Mouse (Mus musculus) kidney, embryonic 16.5 days (tissue): ENCODE measurements at regions not wholly inside any gene's neighbourhood (a gene's known extent, or its start where the extent isn't known, plus 50 kb on each side); places are given as distances from the start of the nearest gene placed in this dataset.
"Not testable (repeated sequence)": the region's sequence is repeated elsewhere in the genome, so short reads cannot be mapped to it uniquely, and the experiment has no call there.

Experiments used
- ATAC-seq: fragments of 200-750 bp; cut with Nextera tagmentation; 2 replicates; pipeline ENCODE4 v1.8.0; 2017; ENCODE audit warnings: moderate TSS enrichment; ENCODE audit not compliant: low FRiP score, low TSS enrichment
- H3K27ac ChIP-seq: fragments of 300-500 bp; sonication (generic); 2 replicates; pipeline ENCODE4 v1.5.1; 2014; ENCODE audit warnings: low read length
- H3K27me3 ChIP-seq: fragments of 300-500 bp; sonication (generic); 2 replicates; pipeline ENCODE4 v1.6.1; 2014; ENCODE audit warnings: low read length, control low read depth, mixed read lengths; ENCODE audit not compliant: insufficient read depth
- H3K36me3 ChIP-seq: fragments of 300-500 bp; sonication (generic); 2 replicates; pipeline ENCODE4 v1.6.1; 2014; ENCODE audit warnings: low read length, control low read depth, mixed read lengths; ENCODE audit not compliant: insufficient read depth
- H3K4me1 ChIP-seq: fragments of 300-500 bp; sonication (generic); 2 replicates; pipeline ENCODE4 v1.6.1; 2014; ENCODE audit warnings: low read length, control low read depth, mixed read lengths; ENCODE audit not compliant: insufficient read depth
- H3K4me2 ChIP-seq: fragments of 300-500 bp; sonication (generic); replicated peaks from 2 replicates; pipeline ENCODE4 v1.6.1; 2014; ENCODE audit warnings: low read depth, low read length
- H3K4me3 ChIP-seq: fragments of 300-500 bp; sonication (generic); 2 replicates; pipeline ENCODE4 v1.5.1; 2014; ENCODE audit warnings: mild to moderate bottlenecking, low read length
- H3K9ac ChIP-seq: fragments of 300-500 bp; sonication (generic); replicated peaks from 2 replicates; pipeline ENCODE4 v1.6.1; 2014; ENCODE audit warnings: low read length
- H3K9me3 ChIP-seq: fragments of 300-500 bp; sonication (generic); 2 replicates; pipeline ENCODE4 v1.6.1; 2016; ENCODE audit warnings: low read length, control low read depth
- WGBS: fragments of 180-500 bp; shearing (Covaris S2); extraction: QIAGEN DNeasy Blood & Tissue Kit; methylation state at CpG from one replicate; pipeline ENCODE4 v1.1.7; 2014; 5-methylcytosine and 5-hydroxymethylcytosine counted together

DNA sequence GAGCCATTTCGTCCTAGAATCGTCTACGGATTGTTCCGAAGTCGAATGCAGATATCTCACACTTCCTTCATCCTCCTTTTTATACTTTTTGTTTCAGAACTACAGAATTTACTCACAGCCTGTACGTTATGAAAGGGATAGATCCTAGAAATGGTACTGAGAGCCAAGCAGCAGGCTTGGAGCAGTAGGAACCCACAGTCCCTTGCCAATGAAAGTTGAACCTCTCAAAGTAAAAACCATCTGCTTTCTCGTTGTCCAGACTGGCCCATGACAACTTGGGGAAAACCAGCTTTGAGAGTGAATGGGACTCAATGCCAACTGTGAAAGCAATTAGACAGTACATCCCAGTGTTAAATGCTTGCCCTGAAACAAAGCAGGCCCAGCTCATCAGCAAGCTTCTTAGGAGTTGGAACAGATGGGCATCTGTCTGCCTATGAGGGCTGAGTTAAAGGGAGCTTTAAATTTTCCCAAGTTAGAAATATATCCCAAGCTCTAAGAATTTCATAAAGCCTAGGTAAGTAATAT lies 279.9 kb upstream of the Sfrp2 start:
- no peak for ATAC-seq
- H3K4me1 ChIP-seq: no peaks in the 10 kb centered on the region
- 80% methylated on average over 7 of the region's 7 CpGs for WGBS

DNA sequence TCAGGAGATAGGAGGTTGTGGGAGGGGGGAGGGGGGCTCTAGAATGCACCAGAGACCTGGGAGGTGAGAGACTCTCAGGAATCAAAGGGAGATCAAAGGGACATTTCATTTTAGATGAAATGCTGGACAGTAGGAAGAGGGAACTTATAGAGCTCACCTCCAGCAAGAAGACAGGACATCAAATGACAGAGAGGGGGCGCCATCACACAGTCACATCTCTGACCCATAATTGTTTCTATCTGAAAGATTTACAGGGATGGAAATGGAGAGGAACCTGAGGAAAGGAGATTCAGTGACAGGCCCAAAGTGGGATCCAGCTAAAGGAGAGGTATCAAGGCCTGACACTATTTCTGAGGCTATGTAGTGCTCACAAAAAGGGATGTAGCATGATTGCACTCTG lies 270.5 kb upstream of the Sfrp2 start:
- no peaks in the 10 kb centered on the region for H3K27me3 ChIP-seq
- H3K27ac ChIP-seq: no peak overlapping the region
- H3K4me1 ChIP-seq: no peaks in the 10 kb centered on the region
- H3K36me3 ChIP-seq: no peaks in the 10 kb centered on the region
- 12% methylated on average over 1 of the region's 1 CpGs for WGBS
- no peak overlapping the region for H3K9ac ChIP-seq
- no peak overlapping the region for H3K4me2 ChIP-seq
- H3K9me3 ChIP-seq: no peaks in the 10 kb centered on the region
- no peak overlapping the region for H3K4me3 ChIP-seq
- no peak for ATAC-seq

More for the DNA sequence above, 279.9 kb upstream of the Sfrp2 start:
- Histone ChIP-seq H3K9ac (no peak overlapping the region), H3K36me3 (no peaks in the 10 kb centered on the region), H3K27me3 (no peaks in the 10 kb centered on the region), H3K4me2 (no peak overlapping the region), H3K27ac (no peak overlapping the region), H3K4me3 (no peak overlapping the region), H3K9me3 (no peaks in the 10 kb centered on the region)

DNA sequence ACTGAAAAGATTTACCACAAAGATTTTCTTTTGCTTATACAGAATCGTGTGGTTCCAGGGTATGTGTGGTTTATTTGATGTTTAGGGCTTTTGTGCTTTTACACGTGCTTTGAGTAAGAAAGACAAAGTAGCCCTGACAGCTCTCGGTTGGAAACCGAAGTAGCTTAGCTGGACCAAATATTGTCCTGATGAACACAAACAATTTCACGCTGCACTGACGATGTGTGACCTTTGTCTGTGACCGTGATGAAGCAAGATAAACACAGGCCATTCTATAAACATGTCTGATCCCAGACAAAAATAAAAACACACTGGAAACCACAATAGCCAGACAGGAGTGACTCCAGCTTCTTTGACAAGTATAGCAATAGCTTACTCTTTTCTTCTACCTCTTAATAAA lies 262.2 kb upstream of the Sfrp2 start:
- Histone ChIP-seq H3K36me3 (no peaks in the 10 kb centered on the region), H3K4me3 (no peak overlapping the region), H3K9me3 (no peaks in the 10 kb centered on the region), H3K9ac (no peak overlapping the region), H3K27ac (no peak overlapping the region), H3K4me1 (no peaks in the 10 kb centered on the region), H3K4me2 (no peak overlapping the region), H3K27me3 (no peaks in the 10 kb centered on the region)
- WGBS: 18% methylated on average over 7 of the region's 7 CpGs
- no peak for ATAC-seq

- no peaks in the 10 kb centered on the region for H3K36me3 ChIP-seq
- no peak overlapping the region for H3K9ac ChIP-seq
- no peak for ATAC-seq
- H3K4me3 ChIP-seq: no peak overlapping the region
- H3K4me2 ChIP-seq: no peak overlapping the region
- no peaks in the 10 kb centered on the region for H3K4me1 ChIP-seq
- H3K27ac ChIP-seq: no peak overlapping the region
- H3K9me3 ChIP-seq: no peaks in the 10 kb centered on the region
- no peaks in the 10 kb centered on the region for H3K27me3 ChIP-seq
- WGBS: 12% methylated on average over 4 of the region's 4 CpGs
These were observed 249.5 kb upstream of the Sfrp2 start for GRCm38 (mm10) chr3:83516614-83517013.

DNA sequence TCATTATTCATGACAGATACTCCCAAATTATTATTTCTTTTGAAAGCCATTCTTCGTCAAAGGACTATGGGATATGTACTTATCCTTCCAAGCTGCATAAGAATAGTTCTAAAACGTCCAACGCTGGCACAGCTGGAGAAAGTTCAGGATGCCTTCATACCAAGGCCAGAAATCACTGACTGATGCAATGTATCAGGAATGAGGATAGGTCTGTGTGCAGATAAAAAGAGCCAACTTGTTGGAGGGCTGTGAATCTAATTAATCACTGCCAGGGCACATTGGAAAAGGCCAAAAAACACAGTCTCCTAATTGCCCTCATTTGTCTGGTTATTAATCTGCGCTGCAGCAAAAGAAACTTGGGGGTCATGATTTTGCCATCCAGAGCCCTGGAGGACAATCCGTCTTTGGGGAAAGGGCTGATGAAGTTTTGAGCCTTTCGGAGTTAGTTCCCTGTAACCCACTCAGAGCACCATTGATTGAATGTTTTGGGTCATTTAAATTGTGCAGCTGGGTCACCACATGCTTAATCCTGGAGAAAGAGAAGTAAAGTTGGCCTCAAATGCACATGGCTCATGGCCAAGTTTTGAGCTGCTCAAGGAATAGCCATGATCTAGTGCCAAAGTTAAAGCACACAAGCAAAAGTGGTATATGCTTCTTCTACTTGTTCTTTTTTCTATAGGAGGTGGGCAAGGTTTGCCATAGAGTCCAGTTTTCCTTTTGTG lies 248.0 kb upstream of the Sfrp2 start:
- Histone ChIP-seq H3K36me3 (no peaks in the 10 kb centered on the region), H3K27me3 (no peaks in the 10 kb centered on the region), H3K27ac (no peak overlapping the region), H3K4me2 (no peak overlapping the region), H3K4me3 (no peak overlapping the region), H3K9ac (no peak overlapping the region), H3K4me1 (no peaks in the 10 kb centered on the region), H3K9me3 (no peaks in the 10 kb centered on the region)
- WGBS: 60% methylated on average over 6 of the region's 6 CpGs
- ATAC-seq: no peak

DNA sequence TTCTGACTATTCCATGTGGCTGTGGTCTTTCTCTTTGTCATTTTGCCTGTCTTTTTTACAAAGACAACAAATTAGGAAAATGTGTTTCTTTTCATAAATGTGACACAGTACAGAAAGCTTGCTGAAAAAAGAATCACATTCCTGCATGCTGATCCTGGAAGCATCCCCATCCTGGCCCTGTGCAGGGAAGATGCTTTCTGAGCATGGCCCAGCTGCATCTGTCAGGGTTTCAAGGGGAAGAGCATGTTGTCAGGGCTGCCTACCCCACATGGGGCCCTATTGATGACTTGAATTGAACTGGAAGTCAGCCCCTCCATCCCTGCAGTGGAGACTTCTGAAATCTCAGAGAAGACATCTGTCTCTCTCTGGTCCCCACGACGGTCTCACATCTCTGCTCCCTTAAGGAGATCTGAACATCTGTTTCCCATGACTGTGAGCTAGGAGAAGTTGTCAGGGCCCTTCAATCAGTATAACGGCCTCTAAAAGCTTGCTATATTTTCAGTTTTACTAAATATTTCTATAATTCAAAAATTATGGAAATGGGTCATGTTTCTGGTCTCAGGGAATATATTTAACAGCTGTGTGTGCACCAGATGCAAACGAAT lies 235.8 kb upstream of the Sfrp2 start:
- WGBS: 70% methylated on average over 4 of the region's 4 CpGs
- Histone ChIP-seq H3K9ac (no peak overlapping the region), H3K27ac (no peak overlapping the region), H3K4me2 (no peak overlapping the region), H3K4me1 (no peaks in the 10 kb centered on the region), H3K4me3 (no peak overlapping the region), H3K9me3 (no peaks in the 10 kb centered on the region), H3K36me3 (no peaks in the 10 kb centered on the region), H3K27me3 (no peaks in the 10 kb centered on the region)
- no peak for ATAC-seq

GRCm38 (mm10) chr3:83536624-83537023 lies 229.5 kb upstream of the Sfrp2 start:
- H3K4me3 ChIP-seq, H3K9me3 ChIP-seq, H3K4me1 ChIP-seq, H3K27ac ChIP-seq, ATAC-seq, H3K27me3 ChIP-seq, H3K4me2 ChIP-seq, H3K36me3 ChIP-seq, H3K9ac ChIP-seq: not testable (repeated sequence)
- WGBS: 54% methylated on average over 5 of the region's 5 CpGs

- Histone ChIP-seq H3K4me2 (no peak overlapping the region), H3K27me3 (peaks cover 4% of the 10 kb centered on the region; the same call in 1 of the 2 replicates), H3K4me1 (no peaks in the 10 kb centered on the region), H3K9me3 (no peaks in the 10 kb centered on the region), H3K36me3 (no peaks in the 10 kb centered on the region), H3K9ac (no peak overlapping the region), H3K4me3 (no peak overlapping the region), H3K27ac (peak overlapping the region; percentile 4; the same call in 1 of the 2 replicates)
- ATAC-seq: no peak
- WGBS: 51% methylated on average over 4 of the region's 4 CpGs
These were observed 228.9 kb upstream of the Sfrp2 start for GRCm38 (mm10) chr3:83537231-83537630.

- no peak overlapping the region for H3K27ac ChIP-seq
- 52% methylated on average over 7 of the region's 7 CpGs for WGBS
- no peak overlapping the region for H3K4me2 ChIP-seq
- no peaks in the 10 kb centered on the region for H3K4me1 ChIP-seq
- no peaks in the 10 kb centered on the region for H3K9me3 ChIP-seq
- H3K4me3 ChIP-seq: no peak overlapping the region
- no peaks in the 10 kb centered on the region for H3K36me3 ChIP-seq
- no peak overlapping the region for H3K9ac ChIP-seq
- peaks cover 4% of the 10 kb centered on the region; the same call in 1 of the 2 replicates for H3K27me3 ChIP-seq
- no peak for ATAC-seq
These were observed 228.4 kb upstream of the Sfrp2 start for GRCm38 (mm10) chr3:83537711-83538110.

DNA sequence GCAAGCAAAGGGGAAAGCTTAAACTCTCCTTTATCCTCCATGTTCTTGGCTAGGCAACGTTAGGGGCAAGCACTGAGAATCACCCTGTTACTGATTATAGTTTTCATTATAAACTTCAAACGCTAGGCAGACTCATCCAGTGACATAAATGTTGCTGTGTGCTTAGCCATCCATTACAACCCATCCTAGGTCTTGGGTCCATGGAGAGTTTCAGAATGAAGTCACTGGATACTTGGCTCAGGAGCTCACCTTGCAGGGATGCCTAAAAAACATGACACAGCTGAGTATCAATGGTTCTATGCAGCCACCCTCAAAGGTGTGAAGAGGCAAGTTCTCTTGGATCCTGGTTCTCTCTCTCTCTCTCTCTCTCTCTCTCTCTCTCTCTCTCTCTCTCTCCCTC lies 227.2 kb upstream of the Sfrp2 start:
- Histone ChIP-seq H3K9ac (no peak overlapping the region), H3K4me3 (no peak overlapping the region), H3K27ac (no peak overlapping the region), H3K4me1 (no peaks in the 10 kb centered on the region), H3K9me3 (no peaks in the 10 kb centered on the region), H3K4me2 (no peak overlapping the region), H3K36me3 (no peaks in the 10 kb centered on the region), H3K27me3 (peaks cover 4% of the 10 kb centered on the region; the same call in 1 of the 2 replicates)
- no peak for ATAC-seq
- WGBS: 42% methylated on average over 2 of the region's 2 CpGs
